Mouse (Mus musculus) lung, embryonic 15.5 days (tissue): ENCODE results near the gene Glis3. TPM values are rescaled to one million over a fixed set of nuclear protein-coding genes. Genes with fewer than 3 reads are reported as not detected.

Experiments used
- ATAC-seq: fragments of 200-750 bp; cut with Nextera tagmentation; 2 replicates; pipeline ENCODE4 v1.8.0; 2017; ENCODE audit warnings: moderate number of reproducible peaks, borderline replicate concordance; ENCODE audit not compliant: low FRiP score, low TSS enrichment; ENCODE audit errors: extremely low read depth
- H3K27ac ChIP-seq: fragments of 300-500 bp; sonication (generic); 2 replicates; pipeline ENCODE4 v1.5.1; 2015; ENCODE audit warnings: moderate library complexity, mild to moderate bottlenecking, inconsistent platforms
- H3K27me3 ChIP-seq: fragments of 300-500 bp; sonication (generic); 2 replicates; pipeline ENCODE4 v1.6.1; 2015; ENCODE audit warnings: inconsistent platforms
- H3K36me3 ChIP-seq: fragments of 300-500 bp; sonication (generic); 2 replicates; pipeline ENCODE4 v1.6.1; 2015; ENCODE audit warnings: inconsistent platforms
- H3K4me1 ChIP-seq: fragments of 300-500 bp; sonication (generic); 2 replicates; pipeline ENCODE4 v1.6.1; 2015; ENCODE audit warnings: inconsistent platforms
- H3K4me2 ChIP-seq: fragments of 300-500 bp; sonication (generic); 2 replicates; pipeline ENCODE4 v1.6.1; 2015; ENCODE audit warnings: inconsistent platforms, mild to moderate bottlenecking, moderate library complexity
- H3K4me3 ChIP-seq: fragments of 300-500 bp; sonication (generic); 2 replicates; pipeline ENCODE4 v1.5.1; 2015; ENCODE audit warnings: mild to moderate bottlenecking, inconsistent platforms
- H3K9ac ChIP-seq: fragments of 300-500 bp; sonication (generic); 2 replicates; pipeline ENCODE4 v1.6.1; 2015; ENCODE audit warnings: inconsistent platforms
- H3K9me3 ChIP-seq: fragments of 300-500 bp; sonication (generic); 2 replicates; pipeline ENCODE4 v1.6.1; 2016; ENCODE audit warnings: inconsistent platforms
- WGBS: fragments of 180-500 bp; shearing (Covaris S2); methylation state at CpG from one replicate; pipeline ENCODE4 v1.1.7; 2015; 5-methylcytosine and 5-hydroxymethylcytosine counted together
- polyA plus RNA-seq: library from polyadenylated mRNA; unstranded; fragments of >200 nt; fragmentation: Nextera tagmentation; extraction: Ambion mirVana; gene quantifications from 2 replicates; pipeline ENCODE4 v1.2.1, GENCODE M21; 2015

Gene Glis3
- polyA plus RNA-seq, 1 experiment from 2014 or later: 4.5 TPM

DNA sequence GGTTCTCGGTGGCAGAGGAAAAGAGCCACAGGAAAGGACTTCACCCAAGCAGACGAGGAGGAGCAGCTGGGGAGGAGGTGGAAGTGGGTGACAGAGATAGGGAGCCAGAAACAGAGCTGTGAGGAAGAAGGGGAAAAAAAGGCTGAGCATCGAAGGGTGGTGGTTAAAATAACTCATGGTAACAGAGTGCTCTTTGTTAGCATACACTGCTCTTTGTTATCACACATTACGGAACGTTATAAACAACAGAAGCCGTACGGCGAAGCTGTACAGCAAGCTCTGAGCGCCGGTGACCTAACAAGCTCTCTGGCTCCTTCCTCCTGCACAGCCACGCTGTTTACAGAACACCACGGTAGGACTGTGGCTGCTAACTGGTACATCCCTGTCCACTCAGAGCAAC is 176.9 kb downstream of the Glis3 start:
- Histone ChIP-seq H3K4me3 (no peak overlapping the region), H3K27me3 (0 out of 2 replicates have a peak, but pooled peaks cover 3% of the 10 kb centered on the region), H3K36me3 (no peaks in the 10 kb centered on the region), H3K9ac (no peak overlapping the region), H3K4me2 (no peak overlapping the region), H3K9me3 (no peaks in the 10 kb centered on the region), H3K27ac (no peak overlapping the region), H3K4me1 (peaks cover 4% of the 10 kb centered on the region; the same call in 1 of the 2 replicates)
- ATAC-seq: no peak
- WGBS: 37% methylated on average over 12 of the region's 12 CpGs

DNA sequence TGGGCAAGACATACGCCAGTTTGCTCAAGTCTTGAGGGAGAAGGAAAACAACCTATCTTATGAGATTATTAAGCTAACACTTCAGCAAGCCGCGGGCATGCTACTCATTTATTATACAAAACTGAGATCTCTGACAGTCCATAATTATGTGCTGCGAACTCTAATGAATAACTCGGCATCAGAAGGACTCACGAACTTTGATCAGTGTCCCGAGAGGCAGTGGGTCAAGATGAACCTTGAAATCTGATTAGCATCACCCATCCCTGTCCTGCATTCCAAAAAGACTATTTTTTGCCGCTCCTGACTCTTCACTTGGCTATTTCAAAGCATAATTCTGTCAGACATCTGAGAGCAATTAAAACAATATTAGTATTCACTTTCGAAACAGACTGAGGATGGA is 178.9 kb downstream of the Glis3 start:
- Histone ChIP-seq H3K4me3 (no peak overlapping the region), H3K9ac (no peak overlapping the region), H3K27me3 (0 out of 2 replicates have a peak, but pooled peaks cover 3% of the 10 kb centered on the region), H3K4me2 (no peak overlapping the region), H3K27ac (no peak overlapping the region), H3K4me1 (peaks cover 4% of the 10 kb centered on the region; the same call in 1 of the 2 replicates), H3K36me3 (no peaks in the 10 kb centered on the region), H3K9me3 (no peaks in the 10 kb centered on the region)
- WGBS: 53% methylated on average over 9 of the region's 9 CpGs
- no peak for ATAC-seq

DNA sequence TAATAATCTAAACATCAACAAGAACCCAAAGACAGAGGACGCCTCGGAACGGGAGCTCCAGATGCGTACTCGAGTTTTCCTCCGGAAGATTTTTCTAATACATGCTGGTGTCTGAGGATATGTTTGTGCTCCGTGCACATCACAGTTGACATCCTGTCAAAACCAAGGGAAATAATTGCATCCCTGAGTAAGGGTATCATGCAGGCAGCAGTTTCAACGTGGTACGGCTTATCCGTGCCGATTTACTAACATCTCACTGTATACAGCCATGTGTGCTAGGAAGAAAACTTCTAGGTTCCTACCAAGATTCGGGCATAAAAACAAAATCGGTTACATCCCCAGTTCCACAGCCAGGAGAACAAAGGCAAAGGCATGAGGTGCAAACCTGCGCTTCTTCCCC is 179.4 kb downstream of the Glis3 start:
- 55% methylated on average over 14 of the region's 14 CpGs for WGBS
- no peak overlapping the region for H3K27ac ChIP-seq
- H3K27me3 ChIP-seq: 0 out of 2 replicates have a peak, but pooled peaks cover 3% of the 10 kb centered on the region
- no peak for ATAC-seq
- no peak overlapping the region for H3K4me2 ChIP-seq
- peaks cover 4% of the 10 kb centered on the region; the same call in 1 of the 2 replicates for H3K4me1 ChIP-seq
- H3K4me3 ChIP-seq: no peak overlapping the region
- no peak overlapping the region for H3K9ac ChIP-seq
- H3K36me3 ChIP-seq: no peaks in the 10 kb centered on the region
- no peaks in the 10 kb centered on the region for H3K9me3 ChIP-seq

DNA sequence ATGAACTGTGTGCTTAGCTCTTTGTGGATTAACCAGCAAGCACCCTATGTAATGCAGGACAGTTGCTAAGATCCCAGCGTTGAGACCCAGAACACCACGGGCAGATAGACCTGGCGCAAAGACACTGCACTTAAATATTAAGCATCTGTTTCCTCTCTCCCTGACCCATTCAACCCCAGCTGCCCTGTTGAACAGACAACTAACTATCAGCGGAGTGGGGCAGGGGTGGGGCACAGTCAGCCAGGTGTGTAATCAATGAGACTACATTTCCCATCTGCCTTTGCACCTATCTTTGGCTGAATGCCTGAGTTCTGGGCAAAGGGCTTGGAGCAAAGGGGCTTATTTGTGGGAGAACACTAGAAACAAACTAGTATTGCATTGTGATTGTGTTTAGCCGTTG is 180.1 kb downstream of the Glis3 start:
- no peak for ATAC-seq
- Histone ChIP-seq H3K27ac (no peak overlapping the region), H3K36me3 (no peaks in the 10 kb centered on the region), H3K4me3 (no peak overlapping the region), H3K4me1 (peaks cover 4% of the 10 kb centered on the region; the same call in 1 of the 2 replicates), H3K9ac (no peak overlapping the region), H3K27me3 (0 out of 2 replicates have a peak, but pooled peaks cover 3% of the 10 kb centered on the region), H3K9me3 (no peaks in the 10 kb centered on the region), H3K4me2 (no peak overlapping the region)
- 85% methylated on average over 5 of the region's 5 CpGs for WGBS

DNA sequence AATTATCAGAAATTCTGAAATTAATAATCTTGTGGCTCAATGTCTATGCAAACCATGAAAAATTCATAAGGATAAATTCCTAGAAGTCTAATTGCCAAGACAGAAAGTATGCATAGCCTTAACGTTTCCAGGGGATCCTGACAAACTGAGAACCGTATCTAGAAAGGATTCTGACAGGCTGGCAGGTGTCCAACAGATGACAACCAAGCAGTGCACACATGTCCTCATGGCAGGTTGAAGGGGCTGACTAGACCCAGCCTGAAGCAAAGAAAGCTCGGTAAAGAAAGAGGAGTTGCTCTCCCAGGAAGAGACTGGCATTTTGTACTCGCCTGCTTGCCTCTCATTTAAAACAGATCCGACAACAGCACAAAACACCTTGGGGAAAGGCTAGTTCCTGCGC is 184.0 kb downstream of the Glis3 start:
- Histone ChIP-seq H3K27ac (no peak overlapping the region), H3K27me3 (no peaks in the 10 kb centered on the region), H3K4me2 (no peak overlapping the region), H3K9ac (no peak overlapping the region), H3K36me3 (no peaks in the 10 kb centered on the region), H3K4me1 (no peaks in the 10 kb centered on the region), H3K9me3 (no peaks in the 10 kb centered on the region), H3K4me3 (no peak overlapping the region)
- ATAC-seq: no peak
- WGBS: 59% methylated on average over 6 of the region's 6 CpGs

DNA sequence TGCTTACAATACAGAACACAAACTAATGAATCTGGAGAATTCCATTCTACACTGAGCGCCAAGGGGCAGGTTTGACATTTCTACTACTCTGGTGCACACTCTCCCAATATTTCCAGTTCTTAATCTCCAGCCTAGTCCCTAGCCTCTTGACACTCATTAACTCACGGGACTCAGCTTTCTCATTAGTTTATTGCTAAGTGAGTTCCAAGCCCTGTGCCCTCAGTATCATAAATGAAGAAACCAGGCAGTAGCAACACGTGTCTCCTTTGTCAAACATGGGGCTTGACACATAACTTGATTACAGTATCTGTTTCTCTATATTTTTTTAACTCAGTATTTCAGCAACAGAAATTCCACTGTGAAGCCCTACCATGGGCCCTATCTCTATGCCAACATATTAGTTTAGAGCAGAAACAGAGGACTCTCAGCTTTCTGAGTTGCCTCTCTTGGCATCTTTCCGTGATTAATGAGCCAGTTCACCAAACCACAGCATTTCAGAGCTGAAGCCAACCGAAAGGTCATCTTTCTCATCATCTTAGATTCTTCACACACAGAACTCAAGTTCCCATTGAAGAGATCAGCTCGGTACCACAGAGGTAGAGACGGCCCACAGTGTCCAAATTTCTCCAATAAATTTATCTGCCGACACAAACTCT is 186.1 kb downstream of the Glis3 start:
- Histone ChIP-seq H3K27ac (no peak overlapping the region), H3K4me2 (no peak overlapping the region), H3K9me3 (no peaks in the 10 kb centered on the region), H3K36me3 (no peaks in the 10 kb centered on the region), H3K4me1 (no peaks in the 10 kb centered on the region), H3K4me3 (no peak overlapping the region), H3K9ac (no peak overlapping the region), H3K27me3 (no peaks in the 10 kb centered on the region)
- no peak for ATAC-seq
- WGBS: 80% methylated on average over 8 of the region's 8 CpGs

DNA sequence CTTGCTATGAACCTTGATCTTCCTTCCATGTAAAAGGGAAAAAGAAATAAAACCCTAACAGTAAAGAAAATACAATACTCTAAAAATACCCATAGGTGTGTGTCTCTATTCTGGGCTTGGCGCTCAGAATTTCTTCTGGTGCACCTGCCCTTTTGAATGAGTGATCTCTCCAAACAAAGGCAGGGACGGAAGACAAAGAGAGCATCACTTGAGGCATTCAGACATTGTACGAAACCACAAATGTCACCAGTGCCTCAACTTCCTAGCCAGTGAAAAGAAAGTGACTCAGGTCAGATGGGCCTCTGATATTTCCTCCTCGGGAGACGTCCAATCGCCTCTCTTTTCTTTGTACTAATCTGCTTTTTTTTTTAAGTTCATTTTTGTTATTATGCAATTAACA is 201.8 kb downstream of the Glis3 start:
- no peak for ATAC-seq
- H3K27ac ChIP-seq: no peak overlapping the region
- H3K36me3 ChIP-seq: no peaks in the 10 kb centered on the region
- H3K4me2 ChIP-seq: no peak overlapping the region
- H3K4me1 ChIP-seq: no peaks in the 10 kb centered on the region
- H3K4me3 ChIP-seq: no peak overlapping the region
- 79% methylated on average over 6 of the region's 6 CpGs for WGBS
- H3K9me3 ChIP-seq: no peaks in the 10 kb centered on the region
- H3K27me3 ChIP-seq: no peaks in the 10 kb centered on the region
- no peak overlapping the region for H3K9ac ChIP-seq

DNA sequence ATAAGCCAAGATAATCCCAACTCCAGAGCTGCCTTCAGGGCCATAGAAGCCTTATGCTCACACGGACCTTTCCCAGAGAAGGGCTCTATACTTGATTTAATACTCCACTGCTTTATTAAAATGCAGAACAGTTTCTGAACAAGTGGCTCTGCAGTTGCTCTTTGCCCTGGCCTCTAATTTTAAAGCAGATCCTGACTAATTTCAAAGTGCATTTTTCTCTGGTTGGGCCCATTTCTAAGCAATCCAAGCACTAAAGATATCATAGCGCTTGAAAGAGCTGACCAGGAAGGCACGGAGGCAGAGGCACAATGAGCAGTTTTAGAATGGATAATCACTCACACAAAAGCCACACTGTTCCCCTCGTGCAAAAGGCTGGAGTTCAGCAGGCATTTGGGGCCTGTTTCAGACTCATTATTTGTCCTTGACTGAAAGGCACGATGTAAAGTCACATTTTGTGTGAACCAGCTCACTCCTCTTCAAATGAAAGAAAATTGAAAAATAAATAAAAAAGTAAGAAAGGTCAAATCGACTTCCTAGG is 202.5 kb downstream of the Glis3 start:
- no peak overlapping the region for H3K9ac ChIP-seq
- H3K36me3 ChIP-seq: no peaks in the 10 kb centered on the region
- no peaks in the 10 kb centered on the region for H3K27me3 ChIP-seq
- no peak overlapping the region for H3K4me2 ChIP-seq
- no peak for ATAC-seq
- H3K27ac ChIP-seq: no peak overlapping the region
- no peak overlapping the region for H3K4me3 ChIP-seq
- H3K9me3 ChIP-seq: no peaks in the 10 kb centered on the region
- 37% methylated on average over 6 of the region's 6 CpGs for WGBS
- H3K4me1 ChIP-seq: no peaks in the 10 kb centered on the region

DNA sequence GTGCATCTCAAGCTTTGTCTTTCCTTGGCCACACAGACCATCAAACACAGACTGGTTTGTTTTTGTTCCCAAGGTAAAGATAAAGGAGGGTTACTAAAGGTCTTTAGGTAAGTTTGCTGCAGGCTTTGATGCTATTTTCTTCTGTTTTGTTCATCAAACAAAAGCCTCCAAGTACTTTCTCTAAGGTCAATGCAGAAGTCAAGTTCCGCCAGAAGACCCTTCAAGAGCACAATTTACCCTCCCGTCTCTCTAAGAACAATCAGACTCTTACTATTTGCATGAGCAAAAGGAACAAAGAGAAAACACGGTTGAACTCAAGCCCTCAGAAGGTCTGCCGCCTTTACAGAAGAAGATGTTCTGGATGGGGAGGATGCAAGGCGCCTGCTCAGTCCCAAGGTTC is 206.3 kb downstream of the Glis3 start:
- 56% methylated on average over 5 of the region's 5 CpGs for WGBS
- no peaks in the 10 kb centered on the region for H3K36me3 ChIP-seq
- no peak overlapping the region for H3K27ac ChIP-seq
- no peaks in the 10 kb centered on the region for H3K27me3 ChIP-seq
- no peaks in the 10 kb centered on the region for H3K4me1 ChIP-seq
- no peak for ATAC-seq
- no peak overlapping the region for H3K4me3 ChIP-seq
- no peaks in the 10 kb centered on the region for H3K9me3 ChIP-seq
- no peak overlapping the region for H3K9ac ChIP-seq
- H3K4me2 ChIP-seq: no peak overlapping the region

DNA sequence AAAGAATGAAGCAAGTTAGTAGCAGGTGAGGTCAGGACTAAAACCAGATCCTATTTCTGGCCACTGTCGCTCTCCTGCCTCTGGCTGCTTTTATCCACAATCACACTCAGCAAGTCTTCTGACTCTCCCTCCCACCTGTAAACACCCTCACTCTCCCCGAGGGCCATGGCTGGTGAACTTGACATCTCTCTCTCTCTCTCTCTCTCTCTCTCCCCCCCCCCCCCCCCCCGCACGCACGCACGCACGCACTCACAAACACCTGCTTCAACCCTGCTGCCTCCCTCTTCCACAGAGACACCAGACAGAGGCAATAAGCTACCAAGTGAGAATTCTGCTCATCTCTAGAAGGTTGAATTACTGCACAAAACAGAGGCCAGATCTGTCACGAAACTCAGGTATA is 208.7 kb downstream of the Glis3 start:
- Histone ChIP-seq H3K4me1 (no peaks in the 10 kb centered on the region), H3K9ac (no peak overlapping the region), H3K27ac (no peak overlapping the region), H3K4me3 (no peak overlapping the region), H3K27me3 (no peaks in the 10 kb centered on the region), H3K9me3 (no peaks in the 10 kb centered on the region), H3K36me3 (no peaks in the 10 kb centered on the region), H3K4me2 (no peak overlapping the region)
- no peak for ATAC-seq
- 77% methylated on average over 7 of the region's 8 CpGs for WGBS

DNA sequence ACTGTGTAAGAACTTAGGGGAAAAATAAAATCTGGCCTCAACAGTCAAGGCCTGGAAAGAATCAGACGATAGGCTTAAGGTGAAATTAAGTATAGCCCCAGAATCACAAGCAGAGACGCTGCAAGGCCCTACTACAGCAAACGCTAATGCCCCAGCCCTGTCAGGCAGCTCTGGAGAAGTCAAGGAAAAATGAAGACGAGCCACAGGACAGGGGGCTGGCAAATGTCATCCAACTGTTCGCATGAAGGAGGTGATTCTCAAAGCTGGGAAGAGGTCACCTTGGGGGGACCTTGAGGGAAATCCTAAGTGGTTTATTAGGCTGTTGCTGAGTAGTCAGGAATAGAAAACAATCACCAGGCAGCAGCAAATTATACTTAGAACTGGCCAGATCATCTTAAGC is 214.1 kb downstream of the Glis3 start:
- Histone ChIP-seq H3K4me3 (no peak overlapping the region), H3K9me3 (no peaks in the 10 kb centered on the region), H3K27ac (no peak overlapping the region), H3K27me3 (no peaks in the 10 kb centered on the region), H3K36me3 (no peaks in the 10 kb centered on the region), H3K4me2 (no peak overlapping the region), H3K4me1 (no peaks in the 10 kb centered on the region), H3K9ac (no peak overlapping the region)
- 61% methylated on average over 5 of the region's 5 CpGs for WGBS
- no peak for ATAC-seq

DNA sequence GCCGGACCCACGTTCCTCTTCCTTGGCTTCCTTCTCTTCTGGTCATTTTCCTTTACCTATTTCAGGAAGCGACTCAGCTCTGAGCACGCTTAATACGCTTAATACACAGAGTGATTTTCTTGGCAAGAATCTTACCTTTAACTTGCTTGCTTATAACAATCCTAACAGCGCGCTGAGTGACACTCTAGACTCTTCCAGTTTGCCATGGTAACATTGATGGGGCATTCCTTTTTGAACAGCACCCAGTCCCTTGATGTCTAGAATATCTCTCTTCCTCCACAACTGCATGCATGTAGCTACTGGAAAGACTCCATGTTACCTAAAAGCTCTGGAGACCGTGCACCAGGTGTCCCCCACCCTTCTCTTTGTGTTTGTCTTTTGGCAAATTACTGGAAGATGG is 225.5 kb downstream of the Glis3 start:
- no peak overlapping the region for H3K27ac ChIP-seq
- WGBS: 61% methylated on average over 8 of the region's 8 CpGs
- no peaks in the 10 kb centered on the region for H3K9me3 ChIP-seq
- no peaks in the 10 kb centered on the region for H3K27me3 ChIP-seq
- no peaks in the 10 kb centered on the region for H3K36me3 ChIP-seq
- H3K9ac ChIP-seq: no peak overlapping the region
- no peak for ATAC-seq
- no peaks in the 10 kb centered on the region for H3K4me1 ChIP-seq
- no peak overlapping the region for H3K4me3 ChIP-seq
- H3K4me2 ChIP-seq: no peak overlapping the region
